Mouse (Mus musculus) limb, embryonic 12.5 days (tissue): Measurements from ENCODE around the gene Gm9817. TPM values are rescaled to one million over a fixed set of nuclear protein-coding genes. Genes with fewer than 3 reads are reported as not detected.

Experiments used
- ATAC-seq: fragments of 200-750 bp; cut with Nextera tagmentation; 2 replicates; pipeline ENCODE4 v1.8.0; 2017; ENCODE audit warnings: low read depth, moderate TSS enrichment; ENCODE audit not compliant: insufficient number of reproducible peaks, insufficient read depth, low FRiP score, low TSS enrichment
- H3K27ac ChIP-seq: fragments of 300-500 bp; sonication (generic); 2 replicates; pipeline ENCODE4 v1.5.1; 2016; ENCODE audit warnings: mild to moderate bottlenecking, moderate library complexity
- H3K27me3 ChIP-seq: fragments of 300-500 bp; sonication (generic); 2 replicates; pipeline ENCODE4 v1.6.1; 2016; ENCODE audit warnings: mild to moderate bottlenecking, moderate library complexity
- H3K36me3 ChIP-seq: fragments of 300-500 bp; sonication (generic); 2 replicates; pipeline ENCODE4 v1.6.1; 2016; ENCODE audit warnings: mild to moderate bottlenecking, moderate library complexity
- H3K4me1 ChIP-seq: fragments of 300-500 bp; sonication (generic); replicated peaks from 2 replicates; pipeline ENCODE4 v1.6.1; 2016
- H3K4me2 ChIP-seq: fragments of 300-500 bp; sonication (generic); 2 replicates; pipeline ENCODE4 v1.6.1; 2016; ENCODE audit warnings: mild to moderate bottlenecking, moderate library complexity
- H3K4me3 ChIP-seq: fragments of 300-500 bp; sonication (generic); replicated peaks from 2 replicates; pipeline ENCODE4 v1.5.1; 2016; ENCODE audit warnings: mild to moderate bottlenecking
- H3K9ac ChIP-seq: fragments of 300-500 bp; sonication (generic); replicated peaks from 2 replicates; pipeline ENCODE4 v1.6.1; 2016; ENCODE audit warnings: mild to moderate bottlenecking, moderate library complexity
- H3K9me3 ChIP-seq: fragments of 300-500 bp; sonication (generic); 2 replicates; pipeline ENCODE4 v1.6.1; 2016; ENCODE audit warnings: mild to moderate bottlenecking, moderate library complexity
- WGBS: fragments of 180-500 bp; shearing (Covaris S2); methylation state at CpG from one replicate; pipeline ENCODE4 v1.1.7; 2016; 5-methylcytosine and 5-hydroxymethylcytosine counted together
- polyA plus RNA-seq: library from polyadenylated mRNA; unstranded; fragments of >200 nt; fragmentation: Nextera tagmentation; extraction: Ambion mirVana; gene quantifications from 2 replicates; pipeline ENCODE4 v1.2.1, GENCODE M21; 2016

The Gm9817 gene
- polyA plus RNA-seq, 1 experiment from 2014 or later = not detected

DNA sequence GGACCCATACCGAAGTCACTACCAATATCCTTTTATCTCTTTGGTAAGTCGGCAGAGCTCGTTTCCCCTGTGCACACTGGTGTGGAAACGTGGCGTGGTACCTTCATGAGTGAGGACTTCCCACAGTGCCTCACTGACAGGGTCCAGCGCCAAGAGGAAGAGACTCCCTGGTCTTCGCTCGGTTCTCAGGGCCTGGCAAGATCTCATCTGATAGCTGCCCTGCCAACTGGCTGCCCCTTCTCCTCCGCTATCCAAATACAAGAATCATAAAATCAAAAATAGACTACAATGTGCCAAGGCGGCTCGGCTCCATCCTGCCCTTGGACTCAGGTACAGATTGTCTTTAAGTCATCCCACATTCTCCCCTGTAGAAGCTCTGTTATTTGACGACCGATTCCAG is 11.4 kb downstream of the Gm9817 start:
- no peak for ATAC-seq
- Histone ChIP-seq H3K9ac (no peak overlapping the region), H3K4me3 (no peak overlapping the region), H3K9me3 (no peaks in the 10 kb centered on the region), H3K36me3 (no peaks in the 10 kb centered on the region), H3K27ac (no peak overlapping the region; the same call in 1 of the 2 replicates), H3K4me1 (peaks cover 22% of the 10 kb centered on the region), H3K27me3 (peaks cover 13% of the 10 kb centered on the region; the same call in 1 of the 2 replicates), H3K4me2 (no peak overlapping the region)
- WGBS = 53% methylated on average over 13 of the region's 13 CpGs

DNA sequence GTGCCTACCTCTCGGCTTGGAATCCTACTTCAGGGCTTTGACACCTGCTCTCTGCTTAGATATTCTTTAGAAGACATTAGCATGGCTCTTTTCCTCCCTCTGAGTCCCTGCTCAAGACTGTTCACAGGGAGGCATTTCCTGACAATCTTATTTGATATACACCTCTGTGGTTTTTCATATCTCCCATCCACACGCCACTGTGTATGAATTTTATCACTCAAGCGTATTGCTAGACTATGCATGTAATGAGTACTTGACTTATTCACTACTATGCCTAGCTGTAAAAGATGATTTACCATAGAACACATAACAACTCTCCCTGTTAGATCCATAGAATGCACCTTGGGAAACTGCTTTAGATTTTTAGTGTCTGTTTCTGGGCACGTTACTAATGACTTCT is 14.3 kb downstream of the Gm9817 start:
- H3K36me3 ChIP-seq = no peaks in the 10 kb centered on the region
- H3K9ac ChIP-seq = no peak overlapping the region
- peaks cover 22% of the 10 kb centered on the region for H3K4me1 ChIP-seq
- WGBS = 85% methylated on average over 4 of the region's 4 CpGs
- H3K27ac ChIP-seq = no peak overlapping the region
- no peak overlapping the region for H3K4me3 ChIP-seq
- H3K27me3 ChIP-seq = peaks cover 13% of the 10 kb centered on the region; the same call in 1 of the 2 replicates
- no peaks in the 10 kb centered on the region for H3K9me3 ChIP-seq
- no peak for ATAC-seq
- no peak overlapping the region for H3K4me2 ChIP-seq

DNA sequence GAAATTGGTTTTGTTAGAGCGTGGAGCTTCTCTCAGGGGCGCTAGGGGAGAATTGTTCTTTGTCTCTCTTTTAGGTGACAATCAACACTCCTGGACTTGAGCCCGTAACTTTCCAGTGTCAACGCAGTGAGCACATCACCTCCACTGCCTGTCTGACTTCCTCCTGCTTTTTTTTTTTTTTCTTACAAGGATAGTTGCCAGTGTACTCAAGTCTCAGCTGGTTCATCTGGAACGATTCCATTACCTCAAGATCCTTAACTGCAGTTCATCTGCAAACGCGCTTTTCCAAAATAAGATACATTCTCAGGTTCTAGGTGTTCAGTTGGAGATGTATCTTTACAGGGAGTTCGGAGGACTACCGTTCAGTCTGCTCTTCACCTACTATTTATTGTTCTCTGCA is 16.5 kb downstream of the Gm9817 start:
- H3K27me3 ChIP-seq = peaks cover 14% of the 10 kb centered on the region
- peaks cover 10% of the 10 kb centered on the region; the same call in 1 of the 2 replicates for H3K4me1 ChIP-seq
- 89% methylated on average over 9 of the region's 9 CpGs for WGBS
- H3K9me3 ChIP-seq = no peaks in the 10 kb centered on the region
- no peaks in the 10 kb centered on the region for H3K36me3 ChIP-seq
- no peak overlapping the region for H3K4me2 ChIP-seq
- no peak for ATAC-seq
- H3K27ac ChIP-seq = no peak overlapping the region
- H3K4me3 ChIP-seq = no peak overlapping the region
- H3K9ac ChIP-seq = no peak overlapping the region

DNA sequence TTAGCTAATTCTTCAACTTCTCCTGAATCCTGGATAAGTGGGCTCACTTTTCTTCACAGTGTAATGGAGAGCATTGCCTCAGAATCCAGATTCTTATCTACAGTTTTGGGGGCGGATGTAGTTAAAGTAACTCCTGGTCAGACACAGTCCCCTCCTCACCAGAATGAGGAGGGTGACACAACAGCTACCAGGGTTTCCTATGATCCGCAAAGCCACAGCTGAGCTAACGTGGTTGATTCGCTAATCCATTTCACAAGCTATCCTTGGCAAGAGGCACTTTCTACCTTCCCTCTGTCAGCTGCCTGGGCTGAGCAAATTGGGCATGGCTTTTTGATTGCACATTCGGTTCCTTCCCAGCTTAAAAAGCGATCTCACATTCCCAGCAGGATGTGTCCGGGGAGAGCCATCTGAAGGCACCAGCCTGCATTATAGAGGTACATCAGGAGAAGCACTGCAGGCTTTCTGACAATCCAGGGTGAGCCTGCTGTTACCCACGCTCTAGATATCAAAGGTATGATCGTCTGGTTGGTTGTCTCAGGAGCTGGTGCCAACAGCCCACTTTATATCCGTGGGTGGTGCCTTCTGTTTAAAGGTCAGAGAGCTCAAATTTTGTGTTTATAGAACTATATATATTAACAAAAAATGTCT is 21.2 kb downstream of the Gm9817 start:
- H3K4me3 ChIP-seq = no peak overlapping the region
- H3K27me3 ChIP-seq = peaks cover 16% of the 10 kb centered on the region; the same call in 1 of the 2 replicates
- no peak overlapping the region for H3K27ac ChIP-seq
- no peaks in the 10 kb centered on the region for H3K36me3 ChIP-seq
- no peak for ATAC-seq
- H3K4me1 ChIP-seq = peaks cover 6% of the 10 kb centered on the region; the same call in 1 of the 2 replicates
- 67% methylated on average over 10 of the region's 10 CpGs for WGBS
- no peak overlapping the region for H3K4me2 ChIP-seq
- no peaks in the 10 kb centered on the region for H3K9me3 ChIP-seq
- H3K9ac ChIP-seq = no peak overlapping the region

DNA sequence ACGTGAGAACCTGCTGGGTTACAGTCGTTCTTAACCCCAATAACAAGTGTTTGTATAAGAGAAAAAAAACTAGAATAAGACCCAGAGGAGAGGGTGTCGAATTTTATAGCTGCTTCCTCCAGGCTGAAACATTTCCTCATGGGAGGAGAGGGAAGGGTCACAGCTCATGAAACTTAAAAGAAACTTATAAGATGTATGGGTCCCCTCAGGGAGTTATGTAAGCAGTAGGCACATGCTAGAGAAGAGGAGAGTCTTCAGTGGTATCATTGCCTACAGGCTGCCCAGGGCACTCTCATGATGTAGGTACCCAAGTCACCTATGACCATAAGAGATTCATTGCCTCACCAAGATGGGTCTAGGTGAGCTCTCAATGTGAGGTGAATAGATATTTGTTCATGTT is 28.0 kb downstream of the Gm9817 start:
- Histone ChIP-seq H3K9me3 (no peaks in the 10 kb centered on the region), H3K4me1 (peaks cover 4% of the 10 kb centered on the region; the same call in 1 of the 2 replicates), H3K9ac (no peak overlapping the region), H3K4me3 (no peak overlapping the region), H3K36me3 (no peaks in the 10 kb centered on the region), H3K27me3 (peaks cover 16% of the 10 kb centered on the region; the same call in 1 of the 2 replicates), H3K4me2 (no peak overlapping the region), H3K27ac (no peak overlapping the region)
- WGBS = 42% methylated on average over 3 of the region's 3 CpGs
- ATAC-seq = no peak

DNA sequence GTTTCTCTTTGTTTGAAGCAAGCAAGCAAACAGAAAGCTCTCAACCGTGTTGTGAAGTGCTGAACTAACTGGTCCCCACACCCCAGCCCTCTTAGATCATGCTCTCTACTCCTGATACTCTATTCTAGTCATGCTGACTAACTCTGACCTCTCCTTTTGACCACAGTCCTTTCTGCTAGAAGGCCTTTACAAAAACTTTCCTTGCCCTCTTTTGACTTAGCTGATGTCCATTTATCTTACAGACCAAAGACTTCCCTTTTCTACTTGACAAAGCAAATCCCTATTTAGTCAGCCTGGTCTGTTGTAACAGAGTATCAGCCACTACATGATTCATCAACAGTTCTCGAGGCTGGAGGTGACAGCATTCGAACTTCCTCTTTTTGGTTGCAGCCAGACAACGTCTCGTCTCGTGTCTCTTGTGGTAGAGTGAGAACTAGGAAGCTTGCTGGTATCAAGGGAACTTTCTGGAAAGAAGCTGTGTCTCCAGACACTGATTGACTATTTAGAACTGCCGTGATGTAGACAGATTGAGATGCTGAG is 30.4 kb downstream of the Gm9817 start:
- no peak overlapping the region for H3K4me3 ChIP-seq
- 75% methylated on average over 7 of the region's 7 CpGs for WGBS
- H3K4me1 ChIP-seq = peaks cover 4% of the 10 kb centered on the region; the same call in 1 of the 2 replicates
- no peak overlapping the region for H3K4me2 ChIP-seq
- H3K9ac ChIP-seq = no peak overlapping the region
- no peak for ATAC-seq
- H3K27ac ChIP-seq = no peak overlapping the region
- 0 out of 2 replicates have a peak, but pooled peaks cover 7% of the 10 kb centered on the region for H3K27me3 ChIP-seq
- H3K36me3 ChIP-seq = no peaks in the 10 kb centered on the region
- no peaks in the 10 kb centered on the region for H3K9me3 ChIP-seq

DNA sequence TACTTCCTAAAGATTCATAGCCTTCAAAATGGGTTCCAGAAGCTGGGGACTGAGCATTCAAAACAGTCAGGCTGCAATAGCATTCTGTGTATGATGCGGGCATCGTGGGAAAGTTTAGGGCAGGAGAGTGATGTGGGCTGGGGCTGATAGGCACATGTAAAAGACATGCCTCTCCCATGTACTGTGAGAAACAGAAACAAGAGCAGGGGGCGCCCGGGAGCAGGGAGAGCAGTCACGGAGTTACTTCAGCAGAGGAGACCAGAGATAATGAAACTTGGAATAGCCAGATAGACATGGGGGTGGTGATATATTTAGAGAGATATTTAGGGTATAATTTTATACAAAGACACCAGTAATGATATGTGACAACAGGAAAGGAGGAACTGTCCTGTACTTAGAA is 39.9 kb downstream of the Gm9817 start:
- Histone ChIP-seq H3K4me3 (no peak overlapping the region), H3K4me2 (no peak overlapping the region), H3K9me3 (no peaks in the 10 kb centered on the region), H3K9ac (no peak overlapping the region), H3K27me3 (0 out of 2 replicates have a peak, but pooled peaks cover 4% of the 10 kb centered on the region), H3K36me3 (no peaks in the 10 kb centered on the region), H3K27ac (no peak overlapping the region), H3K4me1 (no peaks in the 10 kb centered on the region)
- no peak for ATAC-seq
- 83% methylated on average over 5 of the region's 5 CpGs for WGBS

DNA sequence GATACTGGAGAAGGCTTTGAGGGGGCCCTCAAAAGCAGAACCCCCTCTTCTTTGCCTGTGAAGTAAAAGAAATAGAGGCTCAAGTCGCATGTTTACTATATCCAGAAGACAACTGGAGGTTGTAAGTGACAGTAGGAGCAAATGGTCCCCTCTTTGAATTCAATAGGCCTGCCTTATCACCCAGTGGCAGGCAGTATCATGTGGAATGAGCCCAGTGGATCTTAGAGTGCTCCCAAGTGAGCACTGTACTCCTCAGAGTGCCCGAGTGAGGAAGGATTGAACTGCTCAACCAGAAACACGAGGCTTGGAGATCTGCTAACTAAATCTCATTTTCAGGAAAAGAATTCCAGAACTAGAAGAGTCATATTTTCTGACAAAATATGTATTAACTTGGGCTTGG is 40.3 kb downstream of the Gm9817 start:
- no peak overlapping the region for H3K4me3 ChIP-seq
- WGBS = 70% methylated on average over 3 of the region's 3 CpGs
- no peaks in the 10 kb centered on the region for H3K36me3 ChIP-seq
- H3K27me3 ChIP-seq = 0 out of 2 replicates have a peak, but pooled peaks cover 4% of the 10 kb centered on the region
- no peak overlapping the region for H3K4me2 ChIP-seq
- H3K9me3 ChIP-seq = no peaks in the 10 kb centered on the region
- ATAC-seq = no peak
- no peaks in the 10 kb centered on the region for H3K4me1 ChIP-seq
- H3K27ac ChIP-seq = no peak overlapping the region
- H3K9ac ChIP-seq = no peak overlapping the region

Other genes with a start within 250 kb of the Gm9817 start
- 76.2 and 83.6 TPM in 2 replicates for gene Dtnbp1, start 76.5 kb upstream of the Gm9817 start, polyA plus RNA-seq